Mouse (Mus musculus) small intestine, adult 10 weeks (tissue): ENCODE data around the gene Dgke. TPM values are rescaled to one million over a fixed set of nuclear protein-coding genes. Genes with fewer than 3 reads are reported as not detected.

Experiments used
- polyA plus RNA-seq: library from polyadenylated mRNA; stranded (reverse); fragments of 350-450 nt; fragmentation: Illumina TruSeq; extraction: RNeasy Lipid Tissue Mini Kit (QIAGEN cat#74804); gene quantifications from one replicate; pipeline ENCODE4 v1.2.3, GENCODE M21; 2014; ENCODE audit warnings: low replicate concordance

Gene Dgke
- polyA plus RNA-seq, result 5.9 TPM

DNA sequence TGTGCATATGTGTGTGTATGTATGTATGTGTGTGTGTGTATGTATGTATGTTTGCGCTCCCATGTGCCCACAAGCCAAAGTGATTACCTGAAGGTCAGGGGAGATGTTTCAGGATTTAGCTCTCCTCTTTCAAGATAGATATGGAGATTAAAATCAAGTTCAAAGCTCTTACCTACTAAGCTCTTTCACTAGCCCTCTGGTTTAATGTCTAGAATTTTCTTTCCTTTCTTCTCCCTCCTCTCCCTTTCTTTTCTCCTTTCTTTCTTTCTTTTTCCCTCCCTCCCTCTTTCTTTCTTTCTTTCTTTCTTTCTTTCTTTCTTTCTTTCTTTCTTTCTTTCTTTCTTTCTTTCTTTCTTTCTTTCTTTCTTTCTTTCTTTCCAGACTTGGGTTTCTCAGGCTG, at the start of gene Dgke:
Gene Dgke, minus strand, starts transcription at position 101 of the 400 bp plus-strand sequence.

GRCm38 (mm10) chr11:89073541-89073940, 6.9 kb upstream of the Dgke start, which contains the start of gene Gm525:
TSS of gene Gm525 (plus strand) at chr11:89073841.

DNA sequence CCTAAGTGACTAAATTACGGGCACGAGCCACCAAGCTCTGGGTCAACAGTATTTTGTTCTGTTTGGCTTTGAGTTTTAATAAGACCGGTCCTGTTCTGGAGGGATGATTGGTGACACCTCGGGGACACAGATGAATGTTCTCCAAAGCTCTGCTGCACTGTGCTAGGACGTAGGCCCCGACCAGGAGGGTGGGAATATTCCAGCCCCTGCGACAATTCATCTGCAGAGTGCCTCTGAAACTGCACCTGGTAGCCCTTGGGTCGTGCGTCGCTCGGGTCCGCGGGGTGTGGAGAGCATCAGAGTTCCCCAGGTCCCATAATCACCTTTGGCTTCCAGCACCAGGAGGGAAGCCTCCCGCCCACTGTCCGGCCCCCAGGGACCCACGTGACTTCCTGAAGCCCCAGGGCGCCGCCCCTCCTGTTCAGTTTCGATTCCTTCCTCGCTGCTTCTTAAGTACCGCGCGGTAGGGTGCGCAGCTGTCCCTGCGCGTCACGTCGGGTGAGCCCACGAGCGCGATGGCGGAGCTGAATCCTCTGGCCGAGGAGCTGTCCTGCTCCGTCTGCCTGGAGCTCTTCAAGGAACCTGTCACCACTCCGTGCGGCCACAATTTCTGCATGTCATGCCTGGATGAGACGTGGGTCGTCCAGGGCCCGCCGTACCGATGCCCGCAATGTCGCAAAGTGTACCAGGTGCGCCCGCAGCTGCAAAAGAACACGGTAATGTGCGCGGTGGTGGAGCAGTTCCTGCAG, 67.5 kb downstream of the Dgke start, which contains the start of gene Trim25:
Gene Trim25, plus strand, starts transcription at position 403 of the 749 bp plus-strand sequence.

Other genes with a start within 250 kb of the Dgke start
- 13.2 TPM for gene Akap1, start 202.3 kb downstream of the Dgke start, polyA plus RNA-seq
- 15.4 TPM for gene Scpep1, start 111.4 kb downstream of the Dgke start, polyA plus RNA-seq
- not detected for gene Elobl, start 99.9 kb downstream of the Dgke start, polyA plus RNA-seq
- gene Coil, start 96.6 kb downstream of the Dgke start, polyA plus RNA-seq, result 3.2 TPM
- gene Trim25, start 67.5 kb downstream of the Dgke start, polyA plus RNA-seq, result 35.8 TPM
- gene Gm525, start 7.0 kb upstream of the Dgke start, polyA plus RNA-seq, result not detected
- 3.2 TPM for gene Nog, start 235.5 kb upstream of the Dgke start, polyA plus RNA-seq